Mouse (Mus musculus) embryonic fibroblast, embryonic 13.5 days (primary cell): ENCODE data around the gene Dlg2. TPM values are rescaled to one million over a fixed set of nuclear protein-coding genes. Genes with fewer than 3 reads are reported as not detected.

Source experiments
- H3K27ac ChIP-seq: 2 replicates; pipeline ENCODE4 v1.5.1; 2012; ENCODE audit warnings: low read length, control low read depth, inconsistent platforms; ENCODE audit not compliant: insufficient read depth
- H3K4me1 ChIP-seq: 2 replicates; pipeline ENCODE4 v1.6.1; 2011; ENCODE audit warnings: low read length; ENCODE audit not compliant: control insufficient read depth, insufficient read depth
- H3K4me3 ChIP-seq: 2 replicates; pipeline ENCODE4 v1.5.1; 2011; ENCODE audit warnings: mild to moderate bottlenecking, control low read depth, low read length; ENCODE audit not compliant: insufficient read depth
- CTCF ChIP-seq: IDR thresholded peaks from 2 replicates; pipeline ENCODE4 v1.5.1; 2011; ENCODE audit warnings: mild to moderate bottlenecking, control low read depth, low read length, moderate library complexity, borderline replicate concordance; ENCODE audit not compliant: insufficient read depth
- POLR2A ChIP-seq: IDR thresholded peaks from 2 replicates; pipeline ENCODE4 v1.6.1; 2011; ENCODE audit warnings: low read depth, mild to moderate bottlenecking, control low read depth, low read length, moderate library complexity
- polyA plus RNA-seq: library from polyadenylated mRNA; stranded (reverse); fragments of >200 nt; gene quantifications from 2 replicates; pipeline ENCODE4 v1.2.4, GENCODE M21; 2011; ENCODE audit warnings: low read depth; ENCODE audit not compliant: missing spikeins, insufficient read length

The Dlg2 gene
- polyA plus RNA-seq, 1 experiment = 5.2 TPM

DNA sequence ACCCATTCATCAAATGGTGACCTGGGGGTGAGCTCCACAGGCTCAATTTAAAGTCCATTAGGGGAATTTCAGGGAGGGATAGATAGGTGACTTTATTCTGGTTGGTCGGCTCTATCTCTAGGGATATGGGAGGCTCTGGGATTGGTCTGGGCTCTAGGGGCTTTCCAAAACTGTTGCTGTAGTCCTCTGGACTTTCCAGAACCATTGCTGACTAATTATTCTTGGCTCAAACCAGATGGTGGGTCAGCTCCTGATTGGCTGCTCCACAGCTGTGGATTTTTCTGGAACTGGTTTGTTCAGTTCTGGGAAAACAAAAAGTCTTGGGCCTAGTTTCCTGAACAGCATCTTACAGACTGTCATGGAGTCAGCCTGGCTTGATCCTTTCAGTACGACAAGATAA, 2017.0 kb downstream of the Dlg2 start:
- no peak for TF ChIP-seq POLR2A
- no peak for TF ChIP-seq CTCF
- peak overlapping the region; percentile 42 for H3K27ac ChIP-seq
- H3K4me1 ChIP-seq = no peaks in the 10 kb centered on the region
- H3K4me3 ChIP-seq = no peak overlapping the region

Other genes with a start within 250 kb of the Dlg2 start
- not detected in 2 replicates for gene Ccdc83, start 210.9 kb upstream of the Dlg2 start, polyA plus RNA-seq
- 31.1 and 41.3 TPM in 2 replicates for gene Sytl2, start 174.4 kb upstream of the Dlg2 start, polyA plus RNA-seq
- gene Ccdc89, start 50.1 kb upstream of the Dlg2 start, polyA plus RNA-seq = 0.38 and 0.83 TPM in 2 replicates
- gene Crebzf, start 33.9 kb upstream of the Dlg2 start, polyA plus RNA-seq = 40.1 and 52.7 TPM in 2 replicates
- 79.9 and 89.8 TPM in 2 replicates for gene Tmem126a, start 19.4 kb upstream of the Dlg2 start, polyA plus RNA-seq
- gene Tmem126b, start 671 bp upstream of the Dlg2 start, polyA plus RNA-seq = 16.8 and 19.1 TPM in 2 replicates